Mouse (Mus musculus): ENCODE data around the gene Cdkn1b.

GRCm38 (mm10) chr6:134885515-134885914 is 34.7 kb upstream of the Cdkn1b start:
- TF ChIP-seq CTCF (IDR thresholded peaks at IDR 0.05; ENCODE audit: borderline replicate concordance, insufficient read depth, low read depth, low read length) (no peak), POLR2A (IDR thresholded peaks at IDR 0.05; ENCODE audit: borderline replicate concordance, insufficient read depth, low read length) (no peak)
